Mouse (Mus musculus): ENCODE data around the gene Rbms3.

Gene Rbms3

GRCm38 (mm10) chr9:117252411-117252861 lies 377.3 kb downstream of the Rbms3 start:
- no peak for DNase-seq (ENCODE audit: low spot score in 2 of 2)

GRCm38 (mm10) chr9:117251521-117252368 lies 378.0 kb downstream of the Rbms3 start:
- no peak for DNase-seq (ENCODE audit: low spot score in 2 of 2)

DNA sequence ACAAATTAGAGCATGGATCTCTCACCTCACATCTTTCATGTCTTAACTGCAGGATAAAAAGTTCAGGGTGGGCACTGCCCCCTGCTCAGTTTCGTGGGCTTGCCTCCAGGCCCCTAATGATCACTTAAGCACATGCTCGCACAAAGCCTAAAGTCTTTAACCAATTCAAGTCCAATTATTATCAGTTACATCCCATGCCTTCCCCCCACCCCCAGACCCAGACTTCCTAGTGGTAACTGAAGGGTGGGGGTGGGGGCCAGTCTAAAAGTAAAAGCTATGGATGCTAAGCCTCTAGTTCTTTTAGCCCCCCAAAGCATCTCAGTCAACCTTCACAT lies 378.9 kb downstream of the Rbms3 start:
- no peak for DNase-seq (ENCODE audit: low spot score in 2 of 2)

DNA sequence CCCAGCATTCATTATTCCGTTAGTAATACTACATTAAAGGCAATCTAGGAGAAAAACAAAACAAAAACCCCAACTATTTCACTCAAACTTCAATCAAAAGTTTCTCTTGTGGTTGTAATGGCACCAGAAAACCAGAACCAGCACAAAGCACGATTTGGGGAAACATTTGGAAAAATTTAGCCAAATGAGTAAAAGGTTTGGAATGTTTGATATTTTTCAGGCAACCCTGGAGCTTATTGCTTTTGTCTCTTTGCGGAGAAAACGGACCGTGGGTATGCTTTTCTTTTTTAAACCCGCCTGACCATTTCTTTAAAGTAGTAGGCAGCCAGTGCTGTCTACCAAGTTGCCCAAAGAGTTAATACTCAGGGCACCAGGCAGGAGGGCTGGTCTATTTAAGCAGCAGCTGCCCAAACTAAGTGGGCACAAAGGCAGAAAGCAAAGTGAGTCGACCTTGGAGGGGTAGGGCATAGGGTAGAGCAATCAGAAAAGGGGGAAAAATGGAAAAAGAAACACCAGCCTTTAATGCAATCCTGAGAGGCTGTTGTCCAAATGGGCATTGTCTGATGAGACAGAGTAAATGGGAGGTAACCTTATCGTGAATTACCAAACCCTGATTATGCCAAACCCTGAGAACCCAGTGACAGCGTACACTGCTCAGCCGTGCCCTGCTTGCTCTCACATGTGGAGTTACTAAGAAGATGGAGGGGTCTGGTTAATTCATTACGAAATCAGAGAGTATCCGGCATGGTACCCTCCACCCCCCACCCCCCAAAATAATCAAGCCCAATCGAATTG lies 379.5 kb downstream of the Rbms3 start:
- no peak for DNase-seq (ENCODE audit: low spot score in 2 of 2)

- DNase-seq (ENCODE audit: low spot score in 2 of 2) = no peak
Observed at GRCm38 (mm10) chr9:117247311-117247980, 382.3 kb downstream of the Rbms3 start.

- DNase-seq (ENCODE audit: low spot score in 2 of 2) = no peak
Observed at GRCm38 (mm10) chr9:117246173-117246572, 383.5 kb downstream of the Rbms3 start.

GRCm38 (mm10) chr9:117243365-117243764 lies 386.3 kb downstream of the Rbms3 start:
- no peak for DNase-seq (ENCODE audit: low spot score in 2 of 2)

- no peak for DNase-seq (ENCODE audit: low spot score in 2 of 2)
Observed at GRCm38 (mm10) chr9:117234726-117235075, 395.0 kb downstream of the Rbms3 start.

- no peak for DNase-seq (ENCODE audit: low spot score in 2 of 2)
Observed at GRCm38 (mm10) chr9:117234065-117234725, 395.5 kb downstream of the Rbms3 start.

DNA sequence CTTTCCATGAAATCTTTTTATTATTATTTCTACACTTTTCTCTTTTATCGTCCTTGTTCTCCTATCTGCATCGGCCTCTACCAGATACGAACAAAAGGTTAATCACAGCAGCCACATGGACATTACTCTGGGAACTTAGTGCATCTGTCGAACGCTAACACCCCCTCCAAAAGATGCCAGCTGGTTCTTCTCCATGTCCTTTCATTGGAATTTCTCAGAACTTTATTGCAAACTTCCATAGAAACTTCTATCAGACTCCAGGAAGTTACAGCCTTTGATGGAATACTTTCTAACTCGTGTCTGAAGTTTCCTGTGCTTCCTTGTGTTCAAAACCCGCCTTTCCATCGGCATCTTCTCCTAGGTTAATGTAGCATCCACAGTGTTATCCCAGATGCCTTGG lies 407.0 kb downstream of the Rbms3 start:
- DNase-seq (ENCODE audit: low spot score in 2 of 2) = no peak

DNA sequence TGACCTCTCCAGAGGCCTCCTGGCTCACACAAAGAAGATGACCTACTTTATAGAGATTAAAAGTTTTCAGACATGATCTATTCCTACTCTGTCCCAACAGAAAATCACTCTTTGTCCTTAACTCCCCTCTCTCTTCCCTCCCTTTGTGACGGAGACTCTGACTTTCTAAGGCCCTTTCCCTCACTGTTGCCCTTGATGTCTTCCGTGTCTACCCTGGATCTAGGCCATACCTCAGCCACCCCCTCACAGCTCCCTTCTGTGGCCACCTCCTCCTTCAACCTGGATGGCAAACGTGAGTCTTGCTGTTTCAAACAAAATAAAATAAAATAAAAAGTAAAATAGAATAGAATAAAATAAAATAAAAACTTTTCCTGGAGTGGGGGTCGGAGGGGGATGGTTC lies 408.2 kb downstream of the Rbms3 start:
- DNase-seq (ENCODE audit: low spot score in 2 of 2) = no peak

- no peak for DNase-seq (ENCODE audit: low spot score in 2 of 2)
Observed at GRCm38 (mm10) chr9:117216026-117216755, 413.5 kb downstream of the Rbms3 start.

DNA sequence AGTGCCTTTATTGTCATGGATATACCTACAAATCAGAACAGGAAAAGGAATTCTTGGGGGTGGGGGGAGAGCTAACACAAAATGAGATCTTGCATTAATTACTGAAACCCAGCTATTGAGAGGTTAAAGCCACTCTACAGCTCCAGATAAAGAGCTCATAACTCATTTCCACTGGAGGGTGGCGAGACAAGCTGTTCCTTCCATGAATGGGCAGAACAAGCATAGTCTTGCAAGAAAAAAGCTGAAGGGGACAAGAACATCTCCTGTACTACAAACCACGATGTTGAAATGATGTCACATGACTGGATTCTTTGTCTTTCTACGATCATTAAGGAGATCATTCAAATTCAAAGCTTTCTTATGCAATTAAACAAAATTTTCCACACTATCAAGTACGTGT lies 417.7 kb downstream of the Rbms3 start:
- DNase-seq (ENCODE audit: low spot score in 2 of 2) = no peak

GRCm38 (mm10) chr9:117210344-117210743 lies 419.4 kb downstream of the Rbms3 start:
- DNase-seq (ENCODE audit: low spot score in 2 of 2) = no peak

DNA sequence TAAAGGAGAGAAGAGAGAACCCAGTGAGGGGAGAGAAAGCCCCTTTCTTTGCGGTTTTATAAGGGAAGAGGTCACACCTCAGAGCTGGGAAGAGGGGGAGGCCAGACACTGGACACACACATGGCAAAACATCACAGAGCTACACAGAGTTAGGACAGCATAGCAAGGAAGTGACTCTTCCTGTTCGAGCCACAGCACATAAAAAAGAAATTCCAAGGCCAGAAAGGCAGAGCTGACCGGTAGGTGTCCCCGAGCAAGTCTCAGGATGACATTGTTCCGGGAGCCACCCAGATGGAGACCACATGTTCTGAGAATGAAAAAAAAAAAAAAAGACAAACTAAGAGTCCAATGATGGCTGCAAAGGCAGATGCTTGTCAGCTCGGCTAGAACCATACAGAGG lies 424.3 kb downstream of the Rbms3 start:
- no peak for DNase-seq (ENCODE audit: low spot score in 2 of 2)

GRCm38 (mm10) chr9:117200067-117200658 lies 429.6 kb downstream of the Rbms3 start:
- DNase-seq (ENCODE audit: low spot score in 2 of 2) = no peak

DNA sequence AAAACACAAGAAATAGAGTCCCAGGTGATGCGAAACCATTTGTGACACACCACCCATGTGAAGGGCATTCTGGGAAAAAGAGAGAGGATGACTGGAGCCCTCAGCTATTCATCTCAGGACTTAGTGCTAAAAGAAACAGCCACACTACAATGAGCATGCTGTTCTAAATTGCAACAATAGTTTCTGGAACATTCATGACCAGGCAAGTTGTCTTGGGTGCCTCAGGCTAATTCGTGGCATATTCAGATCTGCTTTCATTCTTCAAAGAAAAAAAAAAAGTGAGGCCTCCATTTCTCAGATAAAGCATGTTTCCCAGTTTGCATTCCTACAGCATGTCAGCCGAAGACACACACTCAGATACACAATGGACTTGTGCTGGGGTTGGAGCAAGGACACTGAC lies 432.2 kb downstream of the Rbms3 start:
- DNase-seq (ENCODE audit: low spot score in 2 of 2) = no peak

- no peak for DNase-seq (ENCODE audit: low spot score in 2 of 2)
Observed at GRCm38 (mm10) chr9:117192565-117193540, 436.9 kb downstream of the Rbms3 start.

DNA sequence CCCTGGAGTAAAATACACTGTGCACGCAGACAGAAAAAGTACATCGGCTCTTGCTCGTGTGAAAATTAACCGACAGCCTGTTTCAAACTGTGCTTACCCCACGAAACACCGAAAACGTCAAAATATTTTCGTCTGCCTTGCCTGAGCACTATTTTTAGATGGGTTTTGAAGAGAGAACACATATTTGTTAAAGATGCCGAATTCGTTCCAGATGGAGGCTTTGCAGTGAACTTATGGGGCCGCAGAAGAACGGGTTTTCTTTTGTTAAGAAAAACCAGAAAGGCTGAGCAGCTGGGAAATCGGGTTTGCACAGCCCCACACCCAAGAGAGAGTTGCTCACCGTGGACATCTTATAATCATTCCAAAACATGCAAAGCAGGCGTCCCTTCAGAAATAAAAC lies 437.6 kb downstream of the Rbms3 start:
- DNase-seq (ENCODE audit: low spot score in 2 of 2) = no peak

GRCm38 (mm10) chr9:117188406-117188805 lies 441.3 kb downstream of the Rbms3 start:
- no peak for DNase-seq (ENCODE audit: low spot score in 2 of 2)
